Mouse (Mus musculus) myocyte (in vitro differentiated cells): ENCODE measurements at regions not wholly inside any gene's neighbourhood (a gene's known extent, or its start where the extent isn't known, plus 50 kb on each side); places are given as distances from the start of the nearest gene placed in this dataset.

ENCODE experiments used
- CEBPB ChIP-seq: IDR thresholded peaks from 2 replicates; pipeline ENCODE4 v1.6.1; 2011; ENCODE audit warnings: mild to moderate bottlenecking, moderate library complexity; ENCODE audit not compliant: poor library complexity, insufficient read depth, severe bottlenecking
- E2F4 ChIP-seq: IDR thresholded peaks from one replicate; pipeline ENCODE4 v1.6.1; 2011; ENCODE audit warnings: mild to moderate bottlenecking, control low read depth, moderate library complexity; ENCODE audit not compliant: insufficient read depth
- MAX ChIP-seq: IDR thresholded peaks from one replicate; pipeline ENCODE4 v1.6.1; 2011; ENCODE audit warnings: low read depth, mild to moderate bottlenecking, control low read depth
- MYOD1 ChIP-seq, 3 experiments: IDR thresholded peaks; one replicate each; pipeline ENCODE4 v1.6.1; 2011; ENCODE audit warnings: control low read depth in 2 of 3, low read depth in 2 of 3, mild to moderate bottlenecking in 2 of 3, moderate library complexity in 1 of 3; ENCODE audit not compliant: insufficient read length in 2 of 3, control insufficient read depth in 1 of 3
- MYOG ChIP-seq, 3 experiments: IDR thresholded peaks; one replicate each; pipeline ENCODE4 v1.6.1; 2011; ENCODE audit warnings: control low read depth in 2 of 3, low read depth in 2 of 3, mild to moderate bottlenecking in 2 of 3; ENCODE audit not compliant: insufficient read length in 2 of 3, control insufficient read depth in 1 of 3, insufficient read depth in 1 of 3
- POLR2A ChIP-seq: IDR thresholded peaks from one replicate; pipeline ENCODE4 v1.6.1; 2011; ENCODE audit warnings: low read depth, mild to moderate bottlenecking, control low read depth, moderate library complexity; ENCODE audit not compliant: insufficient read length
- POLR2AphosphoS2 ChIP-seq: IDR thresholded peaks from one replicate; pipeline ENCODE4 v1.6.1; 2011; ENCODE audit warnings: low read depth, control low read depth; ENCODE audit not compliant: insufficient read length
- SRF ChIP-seq: IDR thresholded peaks from one replicate; pipeline ENCODE4 v1.6.1; 2011; ENCODE audit warnings: low read depth; ENCODE audit not compliant: control insufficient read depth, insufficient read length
- TCF12 ChIP-seq: IDR thresholded peaks from one replicate; pipeline ENCODE4 v1.6.1; 2011; ENCODE audit warnings: mild to moderate bottlenecking, control low read depth; ENCODE audit not compliant: poor library complexity, insufficient read depth, severe bottlenecking
- TCF3 ChIP-seq: IDR thresholded peaks from one replicate; pipeline ENCODE4 v1.6.1; 2011; ENCODE audit warnings: low read depth, control low read depth; ENCODE audit not compliant: insufficient read length
- USF1 ChIP-seq: IDR thresholded peaks from one replicate; pipeline ENCODE4 v1.6.1; 2011; ENCODE audit warnings: low read depth, mild to moderate bottlenecking, control low read depth, moderate library complexity

GRCm38 (mm10) chr15:88418881-88419280, 181.2 kb upstream of the Zdhhc25 start:
- TF ChIP-seq USF1 (no peak), POLR2A (no peak), MYOD1 (IDR thresholded peaks at IDR 0.05; ENCODE audit: control insufficient read depth in 1 of 3, insufficient read length in 2 of 3, low read depth in 2 of 3) (no peak), E2F4 (no peak), TCF12 (no peak), SRF (no peak), MYOG (IDR thresholded peaks at IDR 0.05; ENCODE audit: control insufficient read depth in 1 of 3, insufficient read depth in 1 of 3, insufficient read length in 2 of 3, low read depth in 2 of 3) (no peak), POLR2AphosphoS2 (no peak), MAX (no peak), CEBPB (no peak), TCF3 (no peak)
